Mouse (Mus musculus): ENCODE measurements at regions not wholly inside any gene's neighbourhood (a gene's known extent, or its start where the extent isn't known, plus 50 kb on each side); places are given as distances from the start of the nearest gene placed in this dataset.
A peak's percentile ranks its signal among the peaks of the same experiment; 100 is the strongest.
"Not testable (repeated sequence)": the region's sequence is repeated elsewhere in the genome, so short reads cannot be mapped to it uniquely, and the experiment has no call there.

DNA sequence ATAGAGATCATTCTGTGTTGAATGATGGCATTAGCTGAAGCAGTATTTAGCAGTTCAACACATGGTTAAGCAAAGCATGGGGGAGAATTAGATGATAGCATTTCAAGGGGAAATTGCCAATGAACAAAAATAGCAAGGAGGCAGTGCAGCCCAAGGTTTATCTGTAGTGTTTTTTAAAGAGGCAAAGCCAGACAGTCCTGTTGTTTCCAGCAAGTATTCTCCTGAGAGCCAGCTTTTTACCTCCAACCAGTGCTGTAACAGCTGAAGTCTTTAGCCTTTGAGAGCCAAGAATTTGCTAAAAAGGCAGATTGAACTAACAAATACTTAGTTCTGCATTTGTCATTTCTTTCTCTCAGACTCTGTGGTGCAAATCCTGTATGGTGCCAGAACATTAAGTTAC lies 305.1 kb upstream of the Arx start:
- ATAC-seq (replicated peaks; ENCODE audit: low read depth, poor library complexity, severe bottlenecking) = no peak

DNA sequence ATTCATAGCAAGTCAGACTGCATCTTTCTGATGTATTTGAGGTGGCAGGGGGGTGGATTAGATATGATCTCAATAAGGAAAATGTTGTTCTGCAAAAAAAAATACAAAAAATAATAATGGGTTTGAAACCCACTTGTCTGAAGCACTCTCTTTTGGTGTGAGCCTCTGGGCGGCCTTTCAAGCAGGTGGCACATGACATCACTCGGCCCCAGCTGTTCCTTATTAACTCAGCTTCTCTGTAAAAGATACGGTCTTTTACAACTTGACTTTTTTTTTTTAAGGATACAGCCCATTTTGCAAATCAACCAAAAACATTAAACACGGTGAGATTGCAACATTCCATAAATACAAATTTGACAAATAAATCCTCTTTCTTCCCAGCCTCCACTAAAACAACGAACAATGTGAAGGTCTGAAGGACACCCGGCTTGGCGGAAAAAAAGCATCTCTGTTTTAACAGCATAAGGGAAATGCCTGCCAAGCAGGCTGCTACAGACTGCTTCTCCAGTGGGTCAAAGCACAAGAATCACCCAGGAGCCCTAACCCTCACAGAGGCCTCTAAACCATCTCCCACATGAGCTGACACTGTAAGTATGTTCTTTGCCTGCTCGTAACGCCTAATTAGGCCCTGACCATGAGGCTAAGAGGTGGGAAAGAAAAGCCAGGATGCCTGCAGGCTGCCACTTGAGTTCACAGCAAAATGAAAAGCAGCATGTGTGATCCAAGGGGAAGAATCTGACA lies 283.8 kb upstream of the Arx start:
- ATAC-seq (replicated peaks; ENCODE audit: low read depth, poor library complexity, severe bottlenecking) = no peak

- no peak for ATAC-seq (replicated peaks; ENCODE audit: low read depth, poor library complexity, severe bottlenecking)
Observed at GRCm38 (mm10) chrX:93006681-93007080, 279.6 kb upstream of the Arx start.

- ATAC-seq (replicated peaks; ENCODE audit: low read depth, poor library complexity, severe bottlenecking) = no peak
Observed at GRCm38 (mm10) chrX:93011578-93011977, 274.7 kb upstream of the Arx start.

DNA sequence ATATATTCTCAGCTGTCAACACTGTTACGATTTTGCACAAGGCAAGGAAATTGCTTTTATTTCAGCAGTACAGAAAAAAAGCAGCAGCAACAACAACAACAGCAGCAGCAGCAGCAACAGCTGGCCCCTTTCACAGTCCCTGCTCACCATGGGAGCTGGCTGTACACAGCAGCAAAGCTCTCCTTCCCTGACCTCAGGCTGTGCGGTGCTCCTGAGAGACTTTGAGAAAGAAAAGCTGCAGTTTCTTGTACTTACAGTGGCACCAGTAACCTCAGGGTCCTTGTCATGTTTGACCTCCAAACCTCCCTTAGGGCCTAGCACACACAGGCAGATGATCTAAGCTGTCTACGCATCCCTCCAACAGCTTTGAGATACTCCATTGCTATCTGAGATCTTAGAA lies 269.9 kb upstream of the Arx start:
- no peak for ATAC-seq (replicated peaks; ENCODE audit: low read depth, poor library complexity, severe bottlenecking)

GRCm38 (mm10) chrX:93041096-93041495 lies 245.1 kb upstream of the Arx start:
- ATAC-seq (replicated peaks; ENCODE audit: low read depth, poor library complexity, severe bottlenecking) = no peak

- ATAC-seq (replicated peaks; ENCODE audit: low read depth, poor library complexity, severe bottlenecking) = no peak
Observed at GRCm38 (mm10) chrX:93042736-93043135, 243.5 kb upstream of the Arx start.

DNA sequence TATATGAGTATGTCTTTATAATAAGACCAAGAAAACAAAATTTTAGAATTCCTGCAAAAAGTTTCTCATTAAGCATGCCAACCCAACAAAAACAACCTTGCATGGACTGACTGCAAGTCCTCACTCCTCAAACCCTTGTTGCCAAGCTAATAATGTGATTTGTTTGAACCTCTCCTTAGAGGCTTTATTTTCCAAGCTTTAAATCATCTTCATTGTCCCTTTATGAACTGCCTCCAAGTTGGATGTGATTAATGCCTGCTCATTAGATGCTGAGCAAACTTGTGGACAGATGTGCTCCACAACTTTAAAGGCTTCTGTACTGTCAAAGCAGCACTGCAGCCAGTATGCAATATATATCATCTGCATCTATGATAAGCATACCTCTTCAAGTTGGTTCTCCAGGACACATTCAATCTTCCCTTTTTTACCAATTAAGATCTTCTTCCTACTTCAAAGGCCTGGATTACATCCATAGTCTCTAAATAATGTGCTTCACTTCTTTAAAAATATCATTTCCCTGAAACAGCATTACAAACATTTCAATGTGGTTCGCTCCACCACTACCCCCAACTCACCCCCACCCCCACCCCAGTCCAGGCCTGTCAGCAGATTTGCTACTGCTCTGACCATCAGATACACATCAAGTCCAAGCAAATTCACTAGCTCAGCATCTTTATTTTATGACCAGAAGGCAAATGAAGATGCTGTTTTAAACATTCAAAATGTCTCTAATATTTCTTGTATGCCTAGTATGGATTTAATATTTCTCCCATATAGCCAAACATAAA lies 237.1 kb upstream of the Arx start:
- no peak for ATAC-seq (replicated peaks; ENCODE audit: low read depth, poor library complexity, severe bottlenecking)

- no peak for ATAC-seq (replicated peaks; ENCODE audit: low read depth, poor library complexity, severe bottlenecking)
Observed at GRCm38 (mm10) chrX:93049755-93050143, 236.5 kb upstream of the Arx start.

GRCm38 (mm10) chrX:93059533-93059932 lies 226.7 kb upstream of the Arx start:
- ATAC-seq (replicated peaks; ENCODE audit: low read depth, poor library complexity, severe bottlenecking) = no peak

- ATAC-seq (replicated peaks; ENCODE audit: low read depth, poor library complexity, severe bottlenecking) = no peak
Observed at GRCm38 (mm10) chrX:93068884-93069283, 217.4 kb upstream of the Arx start.

DNA sequence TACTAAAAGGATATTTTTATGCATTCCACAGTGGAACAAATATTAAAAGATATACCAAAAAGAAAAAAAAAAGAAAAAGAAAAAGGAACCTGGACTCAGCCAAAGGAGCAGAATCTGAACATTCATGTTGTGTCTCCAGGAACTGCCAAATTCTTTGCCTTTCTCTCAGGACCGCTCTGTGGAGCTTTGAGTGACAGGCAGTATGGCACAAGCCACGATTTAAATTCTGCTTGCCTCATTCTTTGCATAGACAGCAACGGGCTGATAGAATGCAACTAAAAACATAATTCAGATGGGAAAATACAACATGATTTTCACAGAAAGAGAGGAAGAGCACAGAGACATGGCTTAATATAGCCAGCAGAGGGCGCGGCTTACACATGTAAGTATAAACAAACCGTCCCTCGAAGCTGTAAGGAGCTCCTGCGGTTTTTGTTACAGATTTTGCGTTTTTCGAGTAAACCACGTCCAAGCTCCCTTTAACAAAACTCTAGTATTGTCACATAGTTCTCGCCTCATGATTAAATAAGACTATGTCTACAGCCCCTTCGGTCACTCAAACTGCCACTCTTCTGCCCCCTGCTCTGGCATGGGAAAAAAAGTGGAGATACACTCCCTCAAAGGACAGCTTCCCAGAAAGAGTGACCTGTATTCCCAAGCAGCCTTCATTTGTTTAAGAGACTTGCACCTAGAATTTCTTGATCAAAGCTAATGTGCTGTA lies 216.5 kb upstream of the Arx start:
- peak; percentile 89 for ATAC-seq (replicated peaks; ENCODE audit: low read depth, poor library complexity, severe bottlenecking)

DNA sequence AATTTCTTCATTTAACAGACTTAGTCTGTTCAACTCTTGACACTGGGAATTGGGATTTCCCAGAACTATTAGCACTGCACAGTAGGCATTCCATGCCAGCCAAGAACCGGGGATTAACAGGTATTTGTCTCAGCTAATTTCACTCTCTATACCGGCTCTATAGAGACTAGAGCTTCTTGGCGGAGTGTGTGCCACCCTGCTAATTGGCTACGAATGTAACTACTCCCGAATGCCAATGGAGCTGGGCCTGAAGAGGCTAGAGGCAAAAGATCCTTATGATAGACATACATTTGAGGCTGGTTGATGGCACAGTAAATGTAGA lies 216.0 kb upstream of the Arx start:
- ATAC-seq (replicated peaks; ENCODE audit: low read depth, poor library complexity, severe bottlenecking) = no peak

- no peak for ATAC-seq (replicated peaks; ENCODE audit: low read depth, poor library complexity, severe bottlenecking)
Observed at GRCm38 (mm10) chrX:93088976-93089375, 197.3 kb upstream of the Arx start.

- no peak for ATAC-seq (replicated peaks; ENCODE audit: low read depth, poor library complexity, severe bottlenecking)
Observed at GRCm38 (mm10) chrX:93097551-93097950, 188.7 kb upstream of the Arx start.

GRCm38 (mm10) chrX:93107930-93108567 lies 178.2 kb upstream of the Arx start:
- no peak for ATAC-seq (replicated peaks; ENCODE audit: low read depth, poor library complexity, severe bottlenecking)

- ATAC-seq (replicated peaks; ENCODE audit: low read depth, poor library complexity, severe bottlenecking) = not testable (repeated sequence)
Observed at GRCm38 (mm10) chrX:93154367-93154766, 131.9 kb upstream of the Arx start.

GRCm38 (mm10) chrX:93159105-93159504 lies 127.1 kb upstream of the Arx start:
- no peak for ATAC-seq (replicated peaks; ENCODE audit: low read depth, poor library complexity, severe bottlenecking)

- ATAC-seq (replicated peaks; ENCODE audit: low read depth, poor library complexity, severe bottlenecking) = no peak
Observed at GRCm38 (mm10) chrX:93160956-93161355, 125.3 kb upstream of the Arx start.
